Mouse (Mus musculus) heart, postnatal 25 days (tissue): Measurements from ENCODE around the gene Pak2. TPM values are rescaled to one million over a fixed set of nuclear protein-coding genes. Genes with fewer than 3 reads are reported as not detected.

Source experiments
- DNase-seq: peaks from one replicate; pipeline ENCODE4 v3.0.0; 2022; ENCODE audit warnings: low spot score
- intact Hi-C: fragments of 180-260 bp; cut with DNase I; formaldehyde crosslinking; loops from one replicate; pipeline ENCODE4 v1.15.1; 2025
- total RNA-seq, 2 experiments: library from RNA; stranded (reverse); gene quantifications; 2 replicates each; pipeline ENCODE4 v1.2.3; 2021

Pak2 gene
- total RNA-seq = 10 to 100 TPM; 24.7 to 27.7 TPM

DNA sequence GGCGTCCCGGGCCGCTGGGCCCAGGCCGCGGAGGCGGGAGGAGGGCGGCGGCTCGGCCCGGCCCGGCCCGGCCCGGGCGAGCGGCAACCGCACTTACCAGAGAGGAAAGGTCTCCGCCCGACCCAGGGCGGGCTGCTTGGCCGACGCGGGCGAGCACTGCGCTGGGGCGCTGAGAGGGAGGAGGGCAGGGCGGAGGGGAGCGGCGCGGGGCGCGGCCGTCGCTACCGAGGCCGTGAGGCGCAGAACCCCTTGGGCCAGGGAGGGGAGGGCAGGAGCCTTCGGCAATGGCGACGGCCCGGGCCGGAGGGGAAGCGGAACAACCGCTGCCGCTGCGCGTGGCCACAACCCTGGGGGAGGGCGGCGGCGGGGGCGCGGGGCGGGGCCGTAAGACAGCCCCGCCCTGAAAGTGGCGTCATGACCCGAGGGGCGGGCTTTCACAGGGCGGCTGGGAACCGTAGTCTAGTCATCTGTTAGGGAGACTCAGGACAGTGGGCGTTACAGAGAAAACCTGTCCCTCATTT lies at the start of gene Pak2:
Pak2 (minus strand) TSS at position 352 of the 521 bp plus-strand sequence.
- intact Hi-C loops = loop anchor here (5.0 kb wide), 2 partner anchors 37 to 77 kb away; partner anchors contain the start of gene Senp5

DNA sequence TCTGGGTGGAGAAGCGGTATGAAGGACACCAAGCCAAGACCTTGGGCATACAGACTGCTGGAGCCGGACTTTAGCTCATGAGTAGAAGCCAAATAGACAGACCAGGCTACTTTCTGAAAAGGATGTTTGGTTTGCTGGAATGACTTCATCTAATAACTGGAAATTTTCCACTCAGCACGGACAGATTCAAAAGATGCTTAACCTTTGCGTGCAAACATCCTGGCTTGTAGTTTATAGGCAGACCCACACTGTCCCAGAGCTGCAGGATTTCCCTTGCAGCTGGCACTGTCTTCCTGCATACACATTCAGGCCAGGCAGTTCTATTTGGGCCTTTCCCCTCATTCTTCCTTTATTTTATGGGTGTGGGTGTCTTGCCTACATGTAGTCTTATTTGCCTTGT lies 47.9 kb upstream of the Pak2 start:
- intact Hi-C loops = no loop called here
- no peak for DNase-seq

More for the DNA sequence above, at the start of gene Pak2:
- DNase-seq = peak; percentile 82

GRCm38 (mm10) chr16:32125364-32125763 lies 46.2 kb upstream of the Pak2 start:
- DNase-seq = no peak
- intact Hi-C loops = no loop called here

DNA sequence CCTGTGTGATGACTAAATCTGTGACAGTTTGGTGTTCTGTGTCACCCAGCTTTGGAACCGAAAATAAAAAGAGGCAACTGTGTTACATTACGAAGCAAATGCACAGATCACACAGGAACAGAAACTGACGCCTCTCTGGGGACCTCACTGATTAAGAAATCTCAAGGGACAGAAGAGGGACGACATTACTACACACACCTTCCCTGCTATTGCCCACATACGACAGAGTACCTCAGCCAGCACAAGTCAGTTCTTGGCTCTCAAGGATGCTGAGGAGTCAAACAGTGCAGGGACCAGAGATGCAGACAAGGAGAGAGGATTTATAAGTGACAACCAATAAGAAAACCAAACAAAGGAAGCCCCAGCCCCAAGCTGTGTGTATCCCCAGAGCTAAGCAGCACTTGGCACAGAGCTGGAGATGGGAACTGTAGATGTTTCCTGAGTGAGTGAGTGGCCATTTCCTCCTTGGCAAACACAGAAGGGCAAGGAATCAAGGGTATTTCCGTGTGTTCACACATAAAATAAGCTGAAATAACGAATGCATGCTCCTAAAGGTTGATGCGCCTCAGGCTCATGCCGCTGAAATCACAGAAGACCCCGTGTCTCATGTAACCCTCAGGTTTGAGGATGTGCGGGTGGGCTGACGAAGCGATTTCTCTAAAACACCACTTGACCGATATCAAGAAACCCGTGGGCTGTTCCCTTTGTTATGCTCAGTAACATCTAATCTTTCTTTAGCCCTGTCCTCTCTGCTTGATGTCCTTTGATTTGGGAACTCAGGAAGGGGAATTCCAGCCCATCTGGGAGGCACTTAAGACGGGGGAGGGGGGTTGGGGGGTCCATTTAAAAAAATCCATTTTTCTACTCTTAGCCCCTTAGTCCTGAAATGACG lies 45.5 kb upstream of the Pak2 start:
- intact Hi-C loops = no loop called here
- DNase-seq = no peak

GRCm38 (mm10) chr16:32124020-32124419 lies 44.9 kb upstream of the Pak2 start:
- intact Hi-C loops = no loop called here
- DNase-seq = no peak

DNA sequence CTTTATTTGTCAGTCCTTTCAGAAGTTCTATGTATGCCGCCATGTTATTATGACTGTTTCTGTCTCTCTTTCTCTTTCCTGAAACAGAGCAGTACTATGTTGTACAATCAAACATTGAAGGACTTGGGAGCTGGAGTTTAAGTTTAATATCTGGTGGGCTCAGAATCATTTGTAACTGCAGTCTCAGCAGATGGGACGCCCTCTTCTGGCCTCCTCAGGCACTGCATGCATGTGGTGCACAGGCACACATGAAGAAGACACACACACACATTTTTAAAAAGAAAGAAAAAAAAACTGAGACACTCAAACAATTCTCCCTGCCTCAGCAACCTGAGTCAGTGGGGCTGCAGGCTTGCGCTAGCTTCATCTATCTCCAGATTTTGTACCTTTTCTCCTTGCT lies 41.3 kb upstream of the Pak2 start:
- intact Hi-C loops = no loop called here
- no peak for DNase-seq

DNA sequence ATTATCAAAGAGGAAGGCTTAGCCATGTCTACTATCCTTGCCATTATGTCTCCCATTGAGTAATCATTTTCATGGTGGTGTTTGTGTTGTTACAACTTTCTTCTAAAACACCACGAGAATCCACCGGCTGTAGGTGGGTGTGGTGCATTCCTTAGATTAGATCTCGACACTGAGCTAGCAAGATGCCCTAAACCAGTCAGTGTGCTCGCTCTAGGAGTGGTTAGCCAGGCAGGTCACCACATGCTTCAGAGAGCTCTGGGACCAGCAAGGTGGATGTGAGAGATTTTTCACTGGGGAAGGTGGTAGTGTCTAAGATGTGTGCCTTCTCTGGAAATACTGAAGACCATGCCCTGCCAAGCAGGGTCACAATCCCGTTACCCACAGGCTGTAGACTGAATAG lies 37.0 kb upstream of the Pak2 start:
- intact Hi-C loops = loop anchor here (5.0 to 10.0 kb wide), 3 partner anchors 49 to 381 kb away; partner anchors contain the start of genes Nrros and Zdhhc19
- DNase-seq = no peak

DNA sequence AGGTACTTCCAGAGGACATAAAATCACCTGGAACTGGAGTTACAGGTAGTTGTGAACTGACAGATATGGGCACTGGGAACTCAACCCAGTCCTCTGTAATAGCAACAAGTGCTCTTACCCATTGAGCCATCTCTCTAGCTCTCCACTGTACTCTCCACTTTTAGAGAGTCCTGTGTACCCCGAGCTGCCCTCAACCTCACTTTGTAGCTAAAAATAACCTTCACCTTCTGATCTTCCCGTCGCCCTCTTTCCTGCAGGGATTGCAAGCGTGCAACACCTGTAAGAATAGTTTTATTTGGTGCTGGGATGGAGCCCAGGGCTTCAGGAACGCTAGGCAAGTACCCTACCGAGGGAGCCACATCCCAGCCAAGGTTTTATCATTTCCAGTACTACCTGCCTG lies 36.6 kb upstream of the Pak2 start:
- DNase-seq = no peak
- intact Hi-C loops = loop anchor here (5.0 to 10.0 kb wide), 3 partner anchors 49 to 382 kb away; partner anchors contain the start of genes Nrros and Zdhhc19

GRCm38 (mm10) chr16:32114968-32115695 lies 36.0 kb upstream of the Pak2 start:
- DNase-seq = peak; percentile 63
- intact Hi-C loops = loop anchor here (5.0 to 10.0 kb wide), 3 partner anchors 50 to 382 kb away; partner anchors contain the start of genes Nrros and Zdhhc19

- no peak for DNase-seq
- intact Hi-C loops = loop anchor here (10.0 kb wide), 1 partner anchor 50 kb away; the partner anchor contains the start of gene Nrros
Observed at GRCm38 (mm10) chr16:32114406-32114805, 35.3 kb upstream of the Pak2 start.

GRCm38 (mm10) chr16:32113541-32114218 lies 34.5 kb upstream of the Pak2 start:
- peak; percentile 49 for DNase-seq
- intact Hi-C loops = loop anchor here (10.0 kb wide), 1 partner anchor 51 kb away; the partner anchor contains the start of gene Nrros

- intact Hi-C loops = loop anchor here (10.0 kb wide), 1 partner anchor 54 kb away; the partner anchor contains the start of gene Nrros
- DNase-seq = no peak
Observed at GRCm38 (mm10) chr16:32110951-32111699, 32.0 kb upstream of the Pak2 start.

- DNase-seq = no peak
- intact Hi-C loops = no loop called here
Observed at GRCm38 (mm10) chr16:32108578-32108977, 29.4 kb upstream of the Pak2 start.

GRCm38 (mm10) chr16:32108170-32108569 lies 29.0 kb upstream of the Pak2 start:
- no peak for DNase-seq
- intact Hi-C loops = no loop called here

GRCm38 (mm10) chr16:32107342-32108045 lies 28.4 kb upstream of the Pak2 start:
- DNase-seq = no peak
- intact Hi-C loops = no loop called here

- no peak for DNase-seq
- intact Hi-C loops = no loop called here
Observed at GRCm38 (mm10) chr16:32105698-32106097, 26.6 kb upstream of the Pak2 start.

- intact Hi-C loops = no loop called here
- no peak for DNase-seq
Observed at GRCm38 (mm10) chr16:32102295-32102694, 23.2 kb upstream of the Pak2 start.

- intact Hi-C loops = loop anchor here (2.0 kb wide), 1 partner anchor 15 kb away; no protein-coding TSS in a partner anchor
- DNase-seq = peak; percentile 85
Observed at GRCm38 (mm10) chr16:32099638-32100150, 20.6 kb upstream of the Pak2 start, which contains the start of the genes Pigx and Cep19. Pigx (minus strand) TSS chr16:32099740. Cep19 (plus strand) TSS chr16:32099800.
